In the genomic region with DNA sequence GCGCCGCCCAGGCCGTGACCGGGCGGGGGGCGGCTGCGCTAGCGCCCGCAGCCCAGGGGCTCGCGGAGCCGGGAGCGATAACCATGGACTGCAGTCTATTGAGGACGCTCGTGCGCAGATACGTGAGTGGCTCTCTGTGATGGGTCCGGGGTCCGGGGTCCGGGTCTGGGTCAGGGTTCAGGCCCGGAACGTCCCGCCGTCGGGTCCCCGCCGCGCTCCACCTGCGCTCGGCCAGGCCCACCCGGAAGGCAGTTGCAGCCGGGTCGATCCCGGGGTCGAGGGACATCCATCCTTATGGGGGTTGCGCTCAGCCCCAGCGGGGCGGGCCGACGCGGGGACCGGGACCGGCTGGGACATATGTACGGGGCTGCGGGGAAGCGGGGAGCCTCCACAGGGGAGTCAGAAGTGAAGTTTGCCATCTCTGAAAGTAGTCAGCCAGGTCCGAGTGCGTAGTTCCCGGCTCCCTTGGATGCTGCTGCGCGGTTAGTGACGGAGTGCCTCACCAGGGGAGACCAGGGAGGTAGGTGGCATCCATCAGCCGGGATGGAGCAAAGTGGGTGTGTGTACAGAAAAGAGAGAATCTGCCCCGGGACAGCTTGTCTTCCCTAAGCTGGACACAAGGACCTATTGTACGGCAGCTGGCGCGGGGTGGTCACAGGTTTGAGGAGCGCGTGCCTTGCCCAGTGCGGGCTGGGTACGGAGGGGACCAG, we compare ENCODE assay signal across 8 mouse cellular contexts. TPM values are rescaled to one million over a fixed set of nuclear protein-coding genes. Genes with fewer than 3 reads are reported as not detected.
A peak's percentile ranks its signal among the peaks of the same experiment; 100 is the strongest.
DNase-seq lines count a peak whose midpoint lies in the region; ATAC-seq and TF ChIP-seq lines count a peak whose summit lies in the region.

No protein-coding gene starts in this region.

- no peak for DNase-seq in kidney, adult 9 months
- peak; percentile 26 for DNase-seq in adrenal gland, postnatal 25 days
- no peak for DNase-seq in limb, embryonic 14.5 days (ENCODE audit: low spot score)
- no peak for DNase-seq in B cell, adult 2 months

- no peak overlapping the region for H3K27ac ChIP-seq in kidney, embryonic 14.5 days (ENCODE audit: low read depth, low read length)
- peak overlapping the region; percentile 80 for H3K27ac ChIP-seq in embryonic facial prominence, embryonic 15.5 days (replicated peaks)
- peak overlapping the region; percentile 77 for H3K27ac ChIP-seq in hindbrain, embryonic 15.5 days (replicated peaks)
- H3K27ac ChIP-seq in limb, embryonic 14.5 days (replicated peaks; ENCODE audit: low read depth, low read length) = peak overlapping the region; percentile 48; the same call in 1 of the 2 replicates
- no peak overlapping the region for H3K27ac ChIP-seq in neural tube, embryonic 12.5 days

- ATAC-seq in kidney, embryonic 14.5 days (ENCODE audit: low FRiP score, low TSS enrichment) = peak; percentile 29
- ATAC-seq in embryonic facial prominence, embryonic 15.5 days (ENCODE audit: insufficient number of reproducible peaks, low FRiP score, low TSS enrichment, low read depth) = peak; percentile 26; the same call in 1 of the 2 replicates
- peak; percentile 75 for ATAC-seq in hindbrain, embryonic 15.5 days (ENCODE audit: low FRiP score, low read depth)
- ATAC-seq in limb, embryonic 14.5 days (ENCODE audit: low FRiP score, low read depth) = peak; percentile 31
- peak; percentile 83 for ATAC-seq in neural tube, embryonic 12.5 days (ENCODE audit: low FRiP score, low read depth)

- H3K36me3 ChIP-seq in kidney, embryonic 14.5 days (ENCODE audit: control insufficient read depth, insufficient read depth, low read length) = no peaks in the 10 kb centered on the region
- peaks cover 3% of the 10 kb centered on the region; the same call in 1 of the 2 replicates for H3K36me3 ChIP-seq in embryonic facial prominence, embryonic 15.5 days
- H3K36me3 ChIP-seq in hindbrain, embryonic 15.5 days = no peaks in the 10 kb centered on the region
- H3K36me3 ChIP-seq in limb, embryonic 14.5 days (ENCODE audit: control insufficient read depth, insufficient read depth, low read length) = no peaks in the 10 kb centered on the region
- no peaks in the 10 kb centered on the region for H3K36me3 ChIP-seq in neural tube, embryonic 12.5 days

- H3K9me3 ChIP-seq in kidney, embryonic 14.5 days (ENCODE audit: control insufficient read depth, low read length) = no peaks in the 10 kb centered on the region
- no peaks in the 10 kb centered on the region for H3K9me3 ChIP-seq in embryonic facial prominence, embryonic 15.5 days (replicated peaks)
- no peaks in the 10 kb centered on the region for H3K9me3 ChIP-seq in hindbrain, embryonic 15.5 days
- no peaks in the 10 kb centered on the region for H3K9me3 ChIP-seq in limb, embryonic 14.5 days (ENCODE audit: control insufficient read depth, low read length)
- H3K9me3 ChIP-seq in neural tube, embryonic 12.5 days = no peaks in the 10 kb centered on the region

- H3K4me1 ChIP-seq in kidney, embryonic 14.5 days (ENCODE audit: control insufficient read depth, insufficient read depth, low read length) = peaks cover 7% of the 10 kb centered on the region; the same call in 1 of the 2 replicates
- H3K4me1 ChIP-seq in embryonic facial prominence, embryonic 15.5 days = peaks cover 49% of the 10 kb centered on the region
- peaks cover 27% of the 10 kb centered on the region for H3K4me1 ChIP-seq in hindbrain, embryonic 15.5 days (replicated peaks)
- peaks cover 28% of the 10 kb centered on the region for H3K4me1 ChIP-seq in limb, embryonic 14.5 days (ENCODE audit: control insufficient read depth, insufficient read depth, low read length)
- peaks cover 9% of the 10 kb centered on the region for H3K4me1 ChIP-seq in neural tube, embryonic 12.5 days

- peak overlapping the region; percentile 74 for H3K4me2 ChIP-seq in kidney, embryonic 14.5 days (replicated peaks; ENCODE audit: low read depth, low read length)
- H3K4me2 ChIP-seq in embryonic facial prominence, embryonic 15.5 days (replicated peaks) = peak overlapping the region; percentile 86
- peak overlapping the region; percentile 90 for H3K4me2 ChIP-seq in hindbrain, embryonic 15.5 days
- peak overlapping the region; percentile 76 for H3K4me2 ChIP-seq in limb, embryonic 14.5 days (replicated peaks; ENCODE audit: low read depth, low read length, severe bottlenecking)
- peak overlapping the region; percentile 90 for H3K4me2 ChIP-seq in neural tube, embryonic 12.5 days (replicated peaks)

- WGBS in kidney, embryonic 14.5 days = under 1% methylated on average over 61 of the region's 61 CpGs
- WGBS in embryonic facial prominence, embryonic 15.5 days = under 1% methylated on average over 61 of the region's 61 CpGs
- WGBS in hindbrain, embryonic 15.5 days = under 1% methylated on average over 52 of the region's 61 CpGs
- under 1% methylated on average over 46 of the region's 61 CpGs for WGBS in limb, embryonic 14.5 days
- under 1% methylated on average over 60 of the region's 61 CpGs for WGBS in neural tube, embryonic 12.5 days

- no peaks in the 10 kb centered on the region for H3K27me3 ChIP-seq in kidney, embryonic 14.5 days (ENCODE audit: control insufficient read depth, insufficient read depth, low read length)
- no peaks in the 10 kb centered on the region for H3K27me3 ChIP-seq in embryonic facial prominence, embryonic 15.5 days
- no peaks in the 10 kb centered on the region for H3K27me3 ChIP-seq in hindbrain, embryonic 15.5 days
- H3K27me3 ChIP-seq in limb, embryonic 14.5 days (ENCODE audit: control insufficient read depth, insufficient read depth, low read length) = no peaks in the 10 kb centered on the region
- no peaks in the 10 kb centered on the region; the same call in 1 of the 2 replicates for H3K27me3 ChIP-seq in neural tube, embryonic 12.5 days (replicated peaks)

- peak overlapping the region; percentile 74 for H3K9ac ChIP-seq in kidney, embryonic 14.5 days (ENCODE audit: low read depth, low read length)
- peak overlapping the region; percentile 94 for H3K9ac ChIP-seq in embryonic facial prominence, embryonic 15.5 days
- H3K9ac ChIP-seq in hindbrain, embryonic 15.5 days = peak overlapping the region; percentile 94
- peak overlapping the region; percentile 88 for H3K9ac ChIP-seq in limb, embryonic 14.5 days (ENCODE audit: low read depth, low read length, severe bottlenecking)
- peak overlapping the region; percentile 83 for H3K9ac ChIP-seq in neural tube, embryonic 12.5 days

- TF ChIP-seq POLR2A in limb, embryonic 14.5 days (IDR thresholded peaks at IDR 0.05; ENCODE audit: borderline replicate concordance, extremely low read depth, insufficient read depth, insufficient read length) = no peak

- peak overlapping the region; percentile 50 for H3K4me3 ChIP-seq in kidney, embryonic 14.5 days (ENCODE audit: low read length)
- peak overlapping the region; percentile 93 for H3K4me3 ChIP-seq in embryonic facial prominence, embryonic 15.5 days (replicated peaks)
- peak overlapping the region; percentile 94 for H3K4me3 ChIP-seq in hindbrain, embryonic 15.5 days
- peak overlapping the region; percentile 83 for H3K4me3 ChIP-seq in limb, embryonic 14.5 days (replicated peaks; ENCODE audit: low read length)
- H3K4me3 ChIP-seq in neural tube, embryonic 12.5 days = peak overlapping the region; percentile 85

RNA-seq across cellular contexts. Expression of a gene that starts 0.6 kb away (rescaled TPM):
- 16.8 and 18.5 TPM in 2 replicates for polyA plus RNA-seq in kidney, embryonic 14.5 days (2014; fragmentation: Nextera tagmentation; extraction: Ambion mirVana)
- 131 and 173 TPM in 2 replicates for total RNA-seq in adrenal gland, postnatal 25 days (2021)
- 19.9 and 22.2 TPM in 2 replicates for polyA plus RNA-seq in embryonic facial prominence, embryonic 15.5 days (2015; fragmentation: Nextera tagmentation; extraction: Ambion mirVana)
- 14.1 and 15.6 TPM in 2 replicates for polyA plus RNA-seq in hindbrain, embryonic 15.5 days (2015; fragmentation: Nextera tagmentation; extraction: Ambion mirVana)
- polyA plus RNA-seq in limb, embryonic 14.5 days (2012; rRNA removed) = 81.8 and 103 TPM in 2 replicates
- polyA plus RNA-seq in limb, embryonic 14.5 days (2014; fragmentation: Nextera tagmentation; extraction: Ambion mirVana) = 26.0 and 30.7 TPM in 2 replicates
- 14.2 and 19.6 TPM in 2 replicates for polyA plus RNA-seq in neural tube, embryonic 12.5 days (2016; fragmentation: Nextera tagmentation; extraction: Ambion mirVana)

Comparison
In these comparisons a context has a peak if more than half of its experiments do, and no peak if none do; other contexts are left out.
1. ATAC-seq: peak in every context shown above with its lines; median percentile 83 in neural tube, embryonic 12.5 days; 75 in hindbrain, embryonic 15.5 days; 31 in limb, embryonic 14.5 days; 29 in kidney, embryonic 14.5 days; 26 in embryonic facial prominence, embryonic 15.5 days.
2. H3K27ac ChIP-seq: peak in embryonic facial prominence, embryonic 15.5 days (single experiment), hindbrain, embryonic 15.5 days (single experiment) and limb, embryonic 14.5 days (single experiment); none in kidney, embryonic 14.5 days (single experiment) and neural tube, embryonic 12.5 days (single experiment).
3. Peak in every context shown above with its lines, with median percentiles within 50 percentile points of each other: H3K4me2 ChIP-seq, H3K4me3 ChIP-seq and H3K9ac ChIP-seq.